Mouse (Mus musculus): ENCODE measurements around the gene Mfsd2a. TPM values are rescaled to one million over a fixed set of nuclear protein-coding genes. Genes with fewer than 3 reads are reported as not detected.

Gene Mfsd2a
- polyA plus RNA-seq, 1 experiment from 2014 or later: 1.1 TPM

DNA sequence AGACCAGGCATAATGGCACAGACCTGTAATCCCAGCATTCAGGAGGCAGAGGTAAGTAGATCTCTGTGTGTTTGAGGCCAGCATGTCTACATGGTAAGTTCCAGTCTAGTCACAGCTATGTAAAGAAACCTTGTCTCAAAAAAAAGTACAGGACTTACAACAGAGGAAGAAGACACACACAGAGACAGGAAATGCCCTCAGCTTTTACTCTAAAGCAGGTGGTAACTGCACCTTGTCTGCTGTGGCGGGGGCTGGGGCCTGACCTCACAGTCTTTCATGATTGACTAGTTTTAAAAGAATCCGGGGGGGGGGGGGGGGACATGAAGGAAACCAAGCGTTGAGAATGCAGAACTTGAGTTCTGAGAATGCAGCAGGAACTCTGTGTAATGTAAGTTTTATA, 27.1 kb downstream of the Mfsd2a start:
- H3K4me1 ChIP-seq (replicated peaks): no peaks in the 10 kb centered on the region
- no peak for ATAC-seq (ENCODE audit: insufficient number of reproducible peaks, low FRiP score)
- 49% methylated on average over 3 of the region's 3 CpGs for WGBS
- H3K36me3 ChIP-seq: no peaks in the 10 kb centered on the region
- H3K4me3 ChIP-seq: no peak overlapping the region
- H3K9me3 ChIP-seq (replicated peaks): no peaks in the 10 kb centered on the region
- H3K4me2 ChIP-seq: no peak overlapping the region
- no peak overlapping the region for H3K9ac ChIP-seq
- no peak overlapping the region for H3K27ac ChIP-seq (ENCODE audit: poor library complexity, severe bottlenecking)
- no peaks in the 10 kb centered on the region; the same call in 1 of the 2 replicates for H3K27me3 ChIP-seq (replicated peaks)

DNA sequence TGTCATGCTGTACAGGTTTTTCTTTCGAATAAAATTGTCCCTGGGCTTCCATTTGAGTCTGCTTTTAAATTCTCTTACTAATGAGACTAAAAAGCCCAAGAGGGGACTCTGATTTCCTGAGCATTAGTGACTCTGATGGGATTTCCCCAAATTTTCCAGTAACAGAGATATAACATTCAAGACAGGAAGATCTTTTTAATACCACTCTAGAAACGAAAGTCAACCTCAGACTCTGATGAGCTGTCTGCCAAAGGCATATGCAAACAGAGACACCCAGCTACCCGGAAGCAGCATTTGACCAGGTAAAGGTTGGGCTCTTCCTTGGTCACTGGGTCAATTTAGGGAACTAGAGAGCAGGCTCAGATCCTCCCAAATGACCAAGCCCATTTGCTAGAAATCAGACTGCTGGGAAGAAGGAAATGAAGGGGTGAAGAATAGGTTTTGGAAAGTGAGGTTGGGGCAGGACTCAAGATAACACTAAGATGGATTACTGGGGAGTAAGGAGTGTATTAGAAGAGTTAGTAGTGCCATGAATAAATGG, 27.9 kb downstream of the Mfsd2a start:
- Histone ChIP-seq H3K4me3 (no peak overlapping the region), H3K9ac (no peak overlapping the region), H3K27me3 (replicated peaks) (no peaks in the 10 kb centered on the region; the same call in 1 of the 2 replicates), H3K4me1 (replicated peaks) (no peaks in the 10 kb centered on the region), H3K4me2 (no peak overlapping the region), H3K27ac (ENCODE audit: poor library complexity, severe bottlenecking) (no peak overlapping the region), H3K9me3 (replicated peaks) (no peaks in the 10 kb centered on the region), H3K36me3 (no peaks in the 10 kb centered on the region)
- 56% methylated on average over 3 of the region's 3 CpGs for WGBS
- ATAC-seq (ENCODE audit: insufficient number of reproducible peaks, low FRiP score): no peak

- Histone ChIP-seq H3K27ac (ENCODE audit: poor library complexity, severe bottlenecking) (no peak overlapping the region), H3K9ac (no peak overlapping the region), H3K4me3 (no peak overlapping the region), H3K9me3 (replicated peaks) (no peaks in the 10 kb centered on the region), H3K27me3 (replicated peaks) (no peaks in the 10 kb centered on the region), H3K4me2 (no peak overlapping the region), H3K36me3 (no peaks in the 10 kb centered on the region), H3K4me1 (replicated peaks) (no peaks in the 10 kb centered on the region)
- WGBS: 63% methylated on average over 8 of the region's 8 CpGs
- ATAC-seq (ENCODE audit: insufficient number of reproducible peaks, low FRiP score): no peak
Measured at GRCm38 (mm10) chr4:122932239-122932978, 28.6 kb downstream of the Mfsd2a start.

- Histone ChIP-seq H3K27me3 (replicated peaks) (no peaks in the 10 kb centered on the region), H3K9me3 (replicated peaks) (no peaks in the 10 kb centered on the region), H3K4me2 (no peak overlapping the region), H3K4me3 (no peak overlapping the region), H3K36me3 (no peaks in the 10 kb centered on the region), H3K4me1 (replicated peaks) (no peaks in the 10 kb centered on the region), H3K27ac (ENCODE audit: poor library complexity, severe bottlenecking) (no peak overlapping the region), H3K9ac (no peak overlapping the region)
- WGBS: 67% methylated on average over 2 of the region's 2 CpGs
- ATAC-seq (ENCODE audit: insufficient number of reproducible peaks, low FRiP score): no peak
Measured at GRCm38 (mm10) chr4:122930939-122931590, 29.9 kb downstream of the Mfsd2a start.

DNA sequence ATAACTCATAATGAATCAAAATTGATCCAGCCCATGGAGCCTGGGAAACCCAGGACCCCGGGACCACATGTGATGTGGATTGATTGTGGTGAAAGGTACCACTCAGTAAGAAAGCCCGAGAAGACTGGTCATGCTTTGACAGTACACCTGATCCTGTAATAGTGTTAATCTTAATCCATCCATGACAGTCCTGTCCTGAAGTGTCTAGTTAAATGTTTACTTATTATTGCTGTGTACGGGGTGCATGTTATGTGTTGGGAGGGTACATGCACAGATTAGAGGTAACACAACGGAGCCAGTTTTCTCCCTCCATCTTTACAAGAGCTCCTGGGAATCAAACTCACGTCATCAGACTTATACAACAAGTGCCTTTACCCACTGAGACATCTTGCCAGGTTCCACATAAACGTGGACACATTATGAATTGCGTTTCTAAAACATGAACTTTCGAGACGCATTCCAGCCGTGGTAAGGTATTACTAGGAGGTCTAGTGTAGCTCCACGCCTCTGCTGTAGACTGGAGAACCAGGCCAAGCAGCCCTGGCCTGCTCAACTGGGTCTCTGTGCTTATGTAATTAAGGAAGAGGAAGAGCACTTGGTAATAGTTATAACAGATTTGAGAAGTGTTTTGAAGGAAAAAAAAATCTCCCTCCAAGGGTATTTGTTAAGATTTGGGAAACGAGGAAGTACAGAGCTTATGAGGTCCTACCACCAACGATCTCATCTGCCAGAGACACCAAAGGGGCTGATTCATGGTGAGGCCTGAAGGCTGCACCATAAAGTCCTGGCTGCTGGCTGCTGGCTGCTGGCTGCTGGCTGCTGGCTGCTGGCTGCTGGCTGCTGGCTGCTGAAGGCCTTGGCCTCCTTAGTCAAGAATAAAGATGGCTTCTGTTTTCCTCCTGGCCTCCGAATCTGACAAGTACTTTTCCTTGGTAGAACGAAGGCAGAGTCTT, 37.3 kb downstream of the Mfsd2a start:
- H3K27ac ChIP-seq (ENCODE audit: poor library complexity, severe bottlenecking): no peak overlapping the region
- no peaks in the 10 kb centered on the region for H3K27me3 ChIP-seq (replicated peaks)
- no peak overlapping the region for H3K4me2 ChIP-seq
- H3K4me3 ChIP-seq: no peak overlapping the region
- no peak overlapping the region for H3K9ac ChIP-seq
- H3K9me3 ChIP-seq (replicated peaks): no peaks in the 10 kb centered on the region
- 77% methylated on average over 15 of the region's 15 CpGs for WGBS
- no peaks in the 10 kb centered on the region for H3K4me1 ChIP-seq (replicated peaks)
- ATAC-seq (ENCODE audit: insufficient number of reproducible peaks, low FRiP score): no peak
- no peaks in the 10 kb centered on the region for H3K36me3 ChIP-seq

- no peaks in the 10 kb centered on the region for H3K36me3 ChIP-seq
- no peak for ATAC-seq (ENCODE audit: insufficient number of reproducible peaks, low FRiP score)
- H3K4me2 ChIP-seq: no peak overlapping the region
- H3K4me3 ChIP-seq: no peak overlapping the region
- no peaks in the 10 kb centered on the region for H3K4me1 ChIP-seq (replicated peaks)
- H3K27ac ChIP-seq (ENCODE audit: poor library complexity, severe bottlenecking): no peak overlapping the region
- H3K9me3 ChIP-seq (replicated peaks): no peaks in the 10 kb centered on the region
- H3K9ac ChIP-seq: no peak overlapping the region
- no peaks in the 10 kb centered on the region for H3K27me3 ChIP-seq (replicated peaks)
- WGBS: 46% methylated on average over 1 of the region's 1 CpGs
Measured at GRCm38 (mm10) chr4:122922841-122923240, 38.1 kb downstream of the Mfsd2a start.

GRCm38 (mm10) chr4:122915985-122916384, 45.0 kb downstream of the Mfsd2a start:
- Histone ChIP-seq H3K9me3 (replicated peaks) (peaks cover 13% of the 10 kb centered on the region), H3K27ac (ENCODE audit: poor library complexity, severe bottlenecking) (no peak overlapping the region), H3K36me3 (no peaks in the 10 kb centered on the region), H3K4me2 (no peak overlapping the region), H3K4me3 (no peak overlapping the region), H3K27me3 (replicated peaks) (no peaks in the 10 kb centered on the region), H3K9ac (no peak overlapping the region), H3K4me1 (replicated peaks) (peaks cover 7% of the 10 kb centered on the region; the same call in 1 of the 2 replicates)
- ATAC-seq (ENCODE audit: insufficient number of reproducible peaks, low FRiP score): no peak
- WGBS: 75% methylated on average over 4 of the region's 4 CpGs

DNA sequence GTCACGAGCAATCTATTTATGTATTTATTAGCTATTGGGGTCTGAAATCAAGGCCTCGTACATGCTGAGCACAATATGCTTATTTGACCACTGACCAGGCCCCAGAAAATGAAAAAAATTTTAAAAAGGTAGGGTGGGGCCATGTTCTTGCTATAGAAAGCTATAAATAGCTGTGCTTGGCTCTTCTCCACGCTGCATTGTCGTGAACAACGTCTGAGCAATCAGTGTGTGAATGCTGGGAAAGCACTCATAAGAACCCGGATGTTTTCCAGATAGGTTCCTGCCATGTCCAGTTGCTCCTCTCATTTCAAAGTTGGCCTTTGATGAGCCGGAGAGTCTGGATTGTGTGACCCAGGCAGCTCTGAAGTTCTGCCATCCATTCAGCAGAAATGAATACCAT, 46.8 kb downstream of the Mfsd2a start:
- Histone ChIP-seq H3K4me1 (replicated peaks) (peaks cover 7% of the 10 kb centered on the region; the same call in 1 of the 2 replicates), H3K4me3 (no peak overlapping the region), H3K4me2 (no peak overlapping the region), H3K9ac (no peak overlapping the region), H3K27ac (ENCODE audit: poor library complexity, severe bottlenecking) (no peak overlapping the region), H3K27me3 (replicated peaks) (no peaks in the 10 kb centered on the region), H3K36me3 (no peaks in the 10 kb centered on the region), H3K9me3 (replicated peaks) (peaks cover 20% of the 10 kb centered on the region)
- no peak for ATAC-seq (ENCODE audit: insufficient number of reproducible peaks, low FRiP score)
- WGBS: 52% methylated on average over 7 of the region's 7 CpGs

DNA sequence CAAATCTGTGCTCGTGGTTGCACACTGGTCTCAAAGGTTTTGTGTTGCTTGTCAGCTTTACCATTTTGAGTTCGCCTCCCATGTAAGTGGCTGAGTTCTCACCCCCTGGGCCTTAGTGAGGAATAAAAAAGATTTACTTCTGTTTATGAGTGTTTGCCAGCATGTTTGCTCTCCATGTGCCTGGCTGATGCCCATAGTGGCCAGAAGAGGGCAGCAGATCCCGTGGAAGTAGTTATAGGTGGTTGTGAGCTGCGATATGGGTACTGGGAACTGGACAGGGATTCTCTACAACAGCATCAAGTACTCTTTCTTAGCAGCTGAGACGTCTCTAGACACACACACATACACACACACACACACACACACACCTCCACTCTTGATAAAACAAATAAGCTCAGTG, 48.4 kb downstream of the Mfsd2a start:
- Histone ChIP-seq H3K27ac (ENCODE audit: poor library complexity, severe bottlenecking) (no peak overlapping the region), H3K36me3 (no peaks in the 10 kb centered on the region), H3K4me1 (replicated peaks) (peaks cover 7% of the 10 kb centered on the region; the same call in 1 of the 2 replicates), H3K4me2 (no peak overlapping the region), H3K4me3 (no peak overlapping the region), H3K27me3 (replicated peaks) (no peaks in the 10 kb centered on the region), H3K9ac (no peak overlapping the region), H3K9me3 (replicated peaks) (peaks cover 22% of the 10 kb centered on the region)
- WGBS: 69% methylated on average over 5 of the region's 5 CpGs
- no peak for ATAC-seq (ENCODE audit: insufficient number of reproducible peaks, low FRiP score)

DNA sequence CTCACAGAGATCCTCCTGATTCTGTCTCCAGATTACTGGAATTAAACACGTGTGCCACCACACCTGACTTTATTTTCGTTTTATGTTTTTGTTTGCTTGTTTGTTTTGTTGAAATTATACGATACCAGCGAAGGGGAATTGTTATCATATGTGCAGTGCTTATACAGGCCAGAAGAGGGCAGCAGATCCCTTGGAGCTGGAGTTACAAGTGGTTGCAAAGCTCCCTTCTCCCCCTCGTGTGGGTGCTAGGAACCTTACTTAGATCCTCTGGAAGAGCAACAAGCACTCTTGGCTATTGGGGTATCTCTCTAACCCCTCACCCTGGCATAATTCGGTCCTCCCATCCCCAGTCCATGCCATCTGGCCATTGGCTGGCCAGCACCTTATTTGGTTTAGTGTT, 50.4 kb downstream of the Mfsd2a start:
- Histone ChIP-seq H3K27me3 (replicated peaks) (no peaks in the 10 kb centered on the region), H3K27ac (ENCODE audit: poor library complexity, severe bottlenecking) (no peak overlapping the region), H3K4me3 (no peak overlapping the region), H3K9ac (no peak overlapping the region), H3K4me1 (replicated peaks) (peaks cover 7% of the 10 kb centered on the region; the same call in 1 of the 2 replicates), H3K9me3 (replicated peaks) (peaks cover 19% of the 10 kb centered on the region), H3K4me2 (no peak overlapping the region), H3K36me3 (no peaks in the 10 kb centered on the region)
- no peak for ATAC-seq (ENCODE audit: insufficient number of reproducible peaks, low FRiP score)
- WGBS: 38% methylated on average over 6 of the region's 6 CpGs
